8 mouse cellular contexts compared by ENCODE assay signal in genomic region chr12:37881376-37881775, GRCm38 (mm10).
DNase-seq lines count a peak whose midpoint lies in the region; ATAC-seq and TF ChIP-seq lines count a peak whose summit lies in the region.

No protein-coding gene starts in this region.

- no peak for TF ChIP-seq POLR2A in heart, adult 2 months (IDR thresholded peaks at IDR 0.05; ENCODE audit: insufficient read depth, low read depth, low read length)

- H3K4me3 ChIP-seq in kidney, embryonic 15.5 days (replicated peaks): peak overlapping the region; percentile 44
- H3K4me3 ChIP-seq in embryonic facial prominence, embryonic 11.5 days (ENCODE audit: low read depth, low read length): peak overlapping the region; percentile 41
- H3K4me3 ChIP-seq in hindbrain, embryonic 13.5 days: peak overlapping the region; percentile 47
- peak overlapping the region; percentile 50 for H3K4me3 ChIP-seq in midbrain, embryonic 16.5 days (ENCODE audit: low read depth, low read length)
- H3K4me3 ChIP-seq in heart, adult 2 months: no peak overlapping the region; the same call in 1 of the 2 replicates

- TF ChIP-seq CTCF in heart, adult 2 months (IDR thresholded peaks at IDR 0.05): no peak

- peak overlapping the region; percentile 87 for H3K4me2 ChIP-seq in kidney, embryonic 15.5 days
- H3K4me2 ChIP-seq in embryonic facial prominence, embryonic 11.5 days (ENCODE audit: low read depth, low read length): peak overlapping the region; percentile 82
- peak overlapping the region; percentile 78 for H3K4me2 ChIP-seq in hindbrain, embryonic 13.5 days
- H3K4me2 ChIP-seq in midbrain, embryonic 16.5 days (ENCODE audit: low read length): peak overlapping the region; percentile 89

- H3K27me3 ChIP-seq in kidney, embryonic 15.5 days: no peaks in the 10 kb centered on the region
- H3K27me3 ChIP-seq in embryonic facial prominence, embryonic 11.5 days (ENCODE audit: control insufficient read depth, insufficient read depth, low read length): no peaks in the 10 kb centered on the region
- H3K27me3 ChIP-seq in hindbrain, embryonic 13.5 days: no peaks in the 10 kb centered on the region
- H3K27me3 ChIP-seq in midbrain, embryonic 16.5 days (ENCODE audit: control insufficient read depth, insufficient read depth, low read depth, low read length): no peaks in the 10 kb centered on the region
- no peaks in the 10 kb centered on the region for H3K27me3 ChIP-seq in heart, adult 2 months (ENCODE audit: control insufficient read depth, insufficient read depth, low read length)

- intact Hi-C loops in heart, adult 2 months (cut with DNase I): no loop called here

- ATAC-seq in kidney, embryonic 15.5 days (replicated peaks; ENCODE audit: low FRiP score): no peak
- no peak for ATAC-seq in embryonic facial prominence, embryonic 11.5 days (replicated peaks; ENCODE audit: insufficient number of reproducible peaks, low FRiP score, low TSS enrichment, low read depth)
- ATAC-seq in hindbrain, embryonic 13.5 days (ENCODE audit: low FRiP score): no peak
- no peak for ATAC-seq in midbrain, embryonic 16.5 days
- ATAC-seq in megakaryocyte, adult 5-6 weeks (ENCODE audit: poor library complexity, severe bottlenecking): no peak

- WGBS in kidney, embryonic 15.5 days: 5% methylated on average over 10 of the region's 10 CpGs
- 4% methylated on average over 10 of the region's 10 CpGs for WGBS in embryonic facial prominence, embryonic 11.5 days
- 2% methylated on average over 10 of the region's 10 CpGs for WGBS in hindbrain, embryonic 13.5 days
- 2% methylated on average over 10 of the region's 10 CpGs for WGBS in midbrain, embryonic 16.5 days
- 6% methylated on average over 10 of the region's 10 CpGs for WGBS in heart, adult 2 months

- no peaks in the 10 kb centered on the region for H3K36me3 ChIP-seq in kidney, embryonic 15.5 days
- no peaks in the 10 kb centered on the region for H3K36me3 ChIP-seq in embryonic facial prominence, embryonic 11.5 days (replicated peaks; ENCODE audit: control insufficient read depth, insufficient read depth, low read depth, low read length)
- no peaks in the 10 kb centered on the region for H3K36me3 ChIP-seq in hindbrain, embryonic 13.5 days
- no peaks in the 10 kb centered on the region for H3K36me3 ChIP-seq in midbrain, embryonic 16.5 days (ENCODE audit: control insufficient read depth, insufficient read depth, low read length)
- no peaks in the 10 kb centered on the region for H3K36me3 ChIP-seq in heart, adult 2 months (ENCODE audit: control insufficient read depth, insufficient read depth, low read length)

- no peak for TF ChIP-seq EP300 in heart, adult 2 months (IDR thresholded peaks at IDR 0.05; ENCODE audit: insufficient read depth, low read depth, low read length)

- no peak for DNase-seq in kidney, adult 9 months
- DNase-seq in embryonic facial prominence, embryonic 11.5 days (ENCODE audit: low spot score): no peak
- DNase-seq in ovary, postnatal 10 days (ENCODE audit: low spot score): no peak
- no peak for DNase-seq in heart, adult 2 months

- peaks cover 6% of the 10 kb centered on the region; the same call in 1 of the 2 replicates for H3K4me1 ChIP-seq in kidney, embryonic 15.5 days
- no peaks in the 10 kb centered on the region for H3K4me1 ChIP-seq in embryonic facial prominence, embryonic 11.5 days (ENCODE audit: control insufficient read depth, insufficient read depth, low read length)
- peaks cover 12% of the 10 kb centered on the region; the same call in 1 of the 2 replicates for H3K4me1 ChIP-seq in hindbrain, embryonic 13.5 days (replicated peaks)
- H3K4me1 ChIP-seq in midbrain, embryonic 16.5 days (ENCODE audit: control insufficient read depth, insufficient read depth, low read length): no peaks in the 10 kb centered on the region; the same call in 1 of the 2 replicates
- H3K4me1 ChIP-seq in heart, adult 2 months (ENCODE audit: control insufficient read depth, insufficient read depth, low read length): 0 out of 2 replicates have a peak, but pooled peaks cover 1% of the 10 kb centered on the region

- H3K27ac ChIP-seq in kidney, embryonic 15.5 days: no peak overlapping the region
- H3K27ac ChIP-seq in embryonic facial prominence, embryonic 11.5 days (replicated peaks; ENCODE audit: low read depth, low read length): no peak overlapping the region
- H3K27ac ChIP-seq in hindbrain, embryonic 13.5 days: no peak overlapping the region
- no peak overlapping the region for H3K27ac ChIP-seq in midbrain, embryonic 16.5 days (ENCODE audit: low read length)
- no peak overlapping the region; the same call in 1 of the 2 replicates for H3K27ac ChIP-seq in heart, adult 2 months

- no peaks in the 10 kb centered on the region for H3K9me3 ChIP-seq in kidney, embryonic 15.5 days (replicated peaks)
- no peaks in the 10 kb centered on the region for H3K9me3 ChIP-seq in embryonic facial prominence, embryonic 11.5 days (replicated peaks; ENCODE audit: control insufficient read depth, low read length)
- H3K9me3 ChIP-seq in hindbrain, embryonic 13.5 days: no peaks in the 10 kb centered on the region
- no peaks in the 10 kb centered on the region for H3K9me3 ChIP-seq in midbrain, embryonic 16.5 days (replicated peaks; ENCODE audit: control insufficient read depth, low read length, poor library complexity, severe bottlenecking)

- no peak overlapping the region for H3K9ac ChIP-seq in kidney, embryonic 15.5 days
- no peak overlapping the region; the same call in 1 of the 2 replicates for H3K9ac ChIP-seq in embryonic facial prominence, embryonic 11.5 days (replicated peaks; ENCODE audit: low read length)
- H3K9ac ChIP-seq in hindbrain, embryonic 13.5 days: peak overlapping the region; percentile 66; the same call in 1 of the 2 replicates
- H3K9ac ChIP-seq in midbrain, embryonic 16.5 days (ENCODE audit: low read depth, low read length): peak overlapping the region; percentile 63
- H3K9ac ChIP-seq in heart, adult 2 months (ENCODE audit: low read depth, low read length): no peak overlapping the region

- no peaks in the 10 kb centered on the region for H3K79me2 ChIP-seq in heart, adult 2 months (replicated peaks; ENCODE audit: control insufficient read depth, insufficient read depth, low read length)

Comparison
In these comparisons a context has a peak if more than half of its experiments do, and no peak if none do; other contexts are left out.
1. H3K9ac ChIP-seq: peak in hindbrain, embryonic 13.5 days (single experiment) and midbrain, embryonic 16.5 days (single experiment); none in kidney, embryonic 15.5 days (single experiment), embryonic facial prominence, embryonic 11.5 days (single experiment) and heart, adult 2 months (single experiment).
2. Peak in every context shown above with its lines, with median percentiles within 50 percentile points of each other: H3K4me2 ChIP-seq.